In genomic region chr2:168233286-168233685, GRCm38 (mm10) we compare ENCODE assay signal across 16 mouse cellular contexts. TPM values are rescaled to one million over a fixed set of nuclear protein-coding genes. Genes with fewer than 3 reads are reported as not detected.
"Had no signal": no experiment of that assay in that cellular context is flagged by ENCODE, and none has a peak within 500 bp of the region (broad histone marks: within the 10 kb centered on the region; RNA-seq: fewer than 3 reads in every experiment).

No protein-coding gene starts in this region.

- DNase-seq: cerebellum, adult 9-11 months; cerebellum, postnatal 10 days; cerebellum, postnatal 14 days; cerebellum, postnatal 25 days; cerebellum, postnatal 36 days; embryo, embryonic 11 days; forebrain, postnatal 0 days; gastrocnemius, adult 2 months; gastrocnemius, postnatal 10 days; gastrocnemius, postnatal 14 days; gastrocnemius, postnatal 25 days; gastrocnemius, postnatal 36 days; heart, adult 11 months; heart, adult 18-20 months; heart, adult 2 months had no signal

RNA-seq across cellular contexts. Expression of gene Kcng1, which starts 48.2 kb away (rescaled TPM):
- total RNA-seq: heart, adult 18-20 months; heart, adult 2 months; heart, adult 8-10 months had no signal
